Mouse (Mus musculus) lung, embryonic 14.5 days (tissue): Measurements from ENCODE around the gene Tenm4. TPM values are rescaled to one million over a fixed set of nuclear protein-coding genes. Genes with fewer than 3 reads are reported as not detected.
"Not testable (repeated sequence)": the region's sequence is repeated elsewhere in the genome, so short reads cannot be mapped to it uniquely, and the experiment has no call there.

ENCODE experiments used
- ATAC-seq: fragments of 200-750 bp; cut with Nextera tagmentation; 2 replicates; pipeline ENCODE4 v1.8.0; 2017; ENCODE audit warnings: mild to moderate bottlenecking, moderate TSS enrichment, moderate library complexity; ENCODE audit not compliant: insufficient read depth
- DNase-seq: peaks from one replicate; pipeline ENCODE4 v3.0.0-alpha.2; 2015
- H3K27ac ChIP-seq: fragments of 300-500 bp; sonication (generic); 2 replicates; pipeline ENCODE4 v1.5.1; 2014; ENCODE audit warnings: low read depth, mild to moderate bottlenecking, moderate library complexity
- H3K27me3 ChIP-seq: fragments of 300-500 bp; sonication (generic); 2 replicates; pipeline ENCODE4 v1.6.1; 2014; ENCODE audit warnings: low read length, control low read depth; ENCODE audit not compliant: insufficient read depth
- H3K36me3 ChIP-seq: fragments of 300-500 bp; sonication (generic); 2 replicates; pipeline ENCODE4 v1.6.1; 2014; ENCODE audit warnings: control low read depth; ENCODE audit not compliant: insufficient read depth
- H3K4me1 ChIP-seq: fragments of 300-500 bp; sonication (generic); 2 replicates; pipeline ENCODE4 v1.6.1; 2014; ENCODE audit warnings: antibody characterized with exemption, control low read depth; ENCODE audit not compliant: insufficient read depth
- H3K4me2 ChIP-seq: fragments of 300-500 bp; sonication (generic); 2 replicates; pipeline ENCODE4 v1.6.1; 2014; ENCODE audit warnings: mild to moderate bottlenecking
- H3K4me3 ChIP-seq: fragments of 300-500 bp; sonication (generic); 2 replicates; pipeline ENCODE4 v1.5.1; 2014; ENCODE audit warnings: low read depth, low read length
- H3K9ac ChIP-seq: fragments of 300-500 bp; sonication (generic); 2 replicates; pipeline ENCODE4 v1.6.1; 2014
- H3K9me3 ChIP-seq: fragments of 300-500 bp; sonication (generic); 2 replicates; pipeline ENCODE4 v1.6.1; 2016; ENCODE audit warnings: low read depth, low read length, control low read depth
- CTCF ChIP-seq: IDR thresholded peaks from 2 replicates; pipeline ENCODE4 v1.5.1; 2016; ENCODE audit warnings: antibody characterized with exemption, low read depth
- WGBS: fragments of 180-500 bp; shearing (Covaris S2); extraction: QIAGEN DNeasy Blood & Tissue Kit; methylation state at CpG from one replicate; pipeline ENCODE4 v1.1.7; 2014; 5-methylcytosine and 5-hydroxymethylcytosine counted together
- polyA plus RNA-seq: library from polyadenylated mRNA; unstranded; fragments of >200 nt; fragmentation: Nextera tagmentation; extraction: Ambion mirVana; gene quantifications from 2 replicates; pipeline ENCODE4 v1.2.1, GENCODE M21; 2014

Tenm4 gene
- polyA plus RNA-seq, 1 experiment from 2014 or later = 24.9 TPM

DNA sequence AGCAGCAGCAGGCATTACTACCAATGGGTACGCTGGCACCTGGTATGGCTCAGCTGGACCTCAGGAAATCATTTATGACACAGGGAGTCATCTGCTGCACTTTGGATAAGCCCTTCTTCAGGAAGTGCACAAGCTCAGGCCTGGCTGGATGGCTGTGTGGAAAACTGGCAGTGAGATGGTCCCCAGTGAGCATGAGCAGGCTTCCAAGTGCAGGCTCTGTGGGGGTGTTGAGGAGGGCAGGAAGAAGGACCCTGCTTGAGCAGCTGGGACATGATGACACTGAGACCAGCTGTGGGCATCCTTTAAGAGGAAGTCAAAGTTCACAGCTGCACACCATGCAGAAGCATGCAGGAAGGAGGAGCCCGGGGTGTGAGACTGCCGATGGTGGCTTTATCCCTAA lies 455.3 kb downstream of the Tenm4 start:
- DNase-seq = no peak
- Histone ChIP-seq H3K4me2 (no peak overlapping the region), H3K4me3 (no peak overlapping the region), H3K27ac (no peak overlapping the region), H3K4me1 (no peaks in the 10 kb centered on the region), H3K36me3 (no peaks in the 10 kb centered on the region), H3K9me3 (no peaks in the 10 kb centered on the region), H3K27me3 (no peaks in the 10 kb centered on the region), H3K9ac (no peak overlapping the region)
- ATAC-seq = 0 out of 2 replicates have a peak, but pooled peaks have one; percentile 41
- no peak for TF ChIP-seq CTCF
- WGBS = 74% methylated on average over 3 of the region's 3 CpGs

GRCm38 (mm10) chr7:96630551-96630950 lies 459.5 kb downstream of the Tenm4 start:
- H3K36me3 ChIP-seq, H3K27ac ChIP-seq, DNase-seq, ATAC-seq, H3K9me3 ChIP-seq, H3K27me3 ChIP-seq, H3K9ac ChIP-seq, H3K4me2 ChIP-seq, H3K4me3 ChIP-seq, H3K4me1 ChIP-seq: not testable (repeated sequence)
- WGBS = 85% methylated on average over 9 of the region's 9 CpGs

DNA sequence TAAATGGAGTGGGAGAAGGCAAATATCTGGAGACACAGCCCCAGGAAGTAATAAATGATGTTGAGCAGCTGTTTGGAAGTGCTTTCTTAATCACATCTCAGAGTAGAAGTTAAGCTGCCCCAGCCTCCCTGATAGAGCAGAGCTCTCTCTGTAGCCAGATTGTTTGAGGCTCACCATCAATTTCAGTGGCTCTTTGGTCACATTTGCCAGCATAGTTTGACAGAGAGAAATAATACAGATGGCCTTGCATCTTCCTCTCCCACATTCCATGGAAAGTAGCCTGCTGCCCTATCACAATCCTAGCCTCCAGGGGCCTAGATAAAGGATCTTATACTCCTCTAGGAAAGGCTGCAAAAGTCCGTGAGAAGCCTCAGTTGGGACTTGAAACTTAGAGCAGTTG lies 462.0 kb downstream of the Tenm4 start:
- Histone ChIP-seq H3K4me2 (no peak overlapping the region), H3K4me3 (no peak overlapping the region), H3K36me3 (no peaks in the 10 kb centered on the region), H3K27me3 (no peaks in the 10 kb centered on the region), H3K27ac (peak overlapping the region; percentile 37), H3K4me1 (0 out of 2 replicates have a peak, but pooled peaks cover 2% of the 10 kb centered on the region), H3K9me3 (no peaks in the 10 kb centered on the region), H3K9ac (no peak overlapping the region)
- ATAC-seq = peak; percentile 81
- WGBS = 35% methylated on average over 1 of the region's 1 CpGs
- peak; percentile 73 for DNase-seq
- no peak for TF ChIP-seq CTCF

DNA sequence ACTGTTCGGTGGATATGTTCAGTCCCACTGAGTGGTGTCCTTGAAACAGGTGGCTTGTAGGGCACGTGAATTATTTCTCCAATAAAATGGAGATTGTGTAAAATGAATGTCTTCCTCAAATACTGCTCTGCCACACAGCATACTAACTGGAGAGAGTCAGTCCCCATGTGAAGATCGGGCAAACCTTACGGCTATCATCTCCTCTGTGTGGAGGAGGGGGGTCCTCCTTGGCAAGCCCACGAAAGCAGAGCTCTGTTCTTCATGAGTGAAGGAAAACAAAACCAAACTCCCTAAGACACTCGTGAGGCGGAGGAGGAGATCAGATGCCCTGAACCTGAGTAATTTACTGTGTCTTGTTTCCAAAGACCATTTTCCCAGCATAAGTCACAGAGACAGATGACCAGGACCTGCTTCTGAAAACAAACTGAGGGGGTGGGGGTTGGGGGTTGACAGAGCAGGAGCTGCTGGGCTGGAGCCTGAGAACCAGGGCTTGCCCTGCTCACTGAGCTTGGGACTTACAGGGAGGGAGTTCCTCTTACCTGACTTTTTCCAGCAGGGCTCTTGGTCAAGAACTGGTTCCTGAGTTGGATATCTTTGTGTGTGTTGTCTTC lies 464.9 kb downstream of the Tenm4 start:
- 43% methylated on average over 7 of the region's 7 CpGs for WGBS
- Histone ChIP-seq H3K4me3 (no peak overlapping the region), H3K9ac (no peak overlapping the region), H3K27ac (no peak overlapping the region), H3K9me3 (no peaks in the 10 kb centered on the region), H3K27me3 (no peaks in the 10 kb centered on the region), H3K4me2 (no peak overlapping the region), H3K36me3 (no peaks in the 10 kb centered on the region), H3K4me1 (0 out of 2 replicates have a peak, but pooled peaks cover 2% of the 10 kb centered on the region)
- no peak for TF ChIP-seq CTCF
- no peak for DNase-seq
- ATAC-seq = no peak

- no peak for TF ChIP-seq CTCF
- H3K9me3 ChIP-seq = no peaks in the 10 kb centered on the region
- ATAC-seq (peak; percentile 91), DNase-seq (peak; percentile 90)
- no peaks in the 10 kb centered on the region for H3K27me3 ChIP-seq
- 0 out of 2 replicates have a peak, but pooled peaks cover 4% of the 10 kb centered on the region for H3K4me1 ChIP-seq
- H3K27ac ChIP-seq = no peak overlapping the region
- H3K4me2 ChIP-seq = peak overlapping the region; percentile 69
- 3% methylated on average over 27 of the region's 27 CpGs for WGBS
- H3K9ac ChIP-seq = peak overlapping the region; percentile 23; the same call in 1 of the 2 replicates
- H3K4me3 ChIP-seq = peak overlapping the region; percentile 33
- no peaks in the 10 kb centered on the region for H3K36me3 ChIP-seq
Measured at GRCm38 (mm10) chr7:96643461-96644204, 472.6 kb downstream of the Tenm4 start.

DNA sequence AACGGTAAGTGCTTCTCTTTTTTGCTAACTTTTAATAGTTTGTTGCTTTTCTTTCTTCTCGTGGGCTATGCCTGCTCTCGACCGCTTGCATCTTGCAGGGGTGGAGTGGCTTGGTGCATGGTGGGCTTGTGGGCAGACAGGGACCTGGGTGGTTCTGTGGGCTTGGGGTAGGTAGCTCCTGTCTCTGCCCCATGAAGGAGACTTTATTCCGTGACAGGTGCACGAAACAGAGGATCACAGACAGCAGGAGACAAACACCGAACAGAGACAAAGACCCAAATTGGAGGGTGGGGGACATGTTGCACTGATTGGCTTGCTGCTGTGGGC lies 473.1 kb downstream of the Tenm4 start:
- Histone ChIP-seq H3K4me1 (0 out of 2 replicates have a peak, but pooled peaks cover 4% of the 10 kb centered on the region), H3K9me3 (no peaks in the 10 kb centered on the region), H3K27me3 (no peaks in the 10 kb centered on the region), H3K9ac (peak overlapping the region; percentile 23), H3K27ac (no peak overlapping the region), H3K4me2 (peak overlapping the region; percentile 69), H3K4me3 (peak overlapping the region; percentile 33), H3K36me3 (no peaks in the 10 kb centered on the region)
- peak; percentile 62 for ATAC-seq
- 6% methylated on average over 7 of the region's 7 CpGs for WGBS
- no peak for TF ChIP-seq CTCF
- no peak for DNase-seq

DNA sequence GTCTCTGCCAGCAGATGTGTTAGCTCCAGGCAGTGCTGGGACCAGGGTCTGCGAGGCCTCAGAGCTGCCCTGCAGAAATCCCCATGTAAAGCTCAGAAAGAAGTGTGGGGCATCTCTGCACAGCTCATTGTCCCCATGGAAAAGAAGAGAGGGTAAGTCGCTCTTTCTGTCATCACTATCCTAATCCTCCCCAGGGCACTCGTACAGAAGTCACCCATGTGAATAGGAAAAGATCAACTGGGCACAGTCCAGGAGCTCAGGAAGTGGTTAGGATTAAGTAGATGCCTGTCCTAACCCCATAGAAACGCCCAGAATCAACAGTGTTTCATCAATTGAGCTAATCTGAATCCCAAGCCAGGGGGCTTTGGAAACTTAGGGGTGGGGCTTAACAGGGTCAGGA lies 476.6 kb downstream of the Tenm4 start:
- no peaks in the 10 kb centered on the region for H3K36me3 ChIP-seq
- WGBS = 38% methylated on average over 4 of the region's 4 CpGs
- H3K9ac ChIP-seq = no peak overlapping the region
- H3K27me3 ChIP-seq = no peaks in the 10 kb centered on the region
- no peak overlapping the region for H3K4me3 ChIP-seq
- no peak overlapping the region for H3K27ac ChIP-seq
- no peak for DNase-seq
- no peaks in the 10 kb centered on the region for H3K9me3 ChIP-seq
- no peak for ATAC-seq
- peaks cover 21% of the 10 kb centered on the region for H3K4me1 ChIP-seq
- TF ChIP-seq CTCF = no peak
- H3K4me2 ChIP-seq = no peak overlapping the region
